Mouse (Mus musculus): ENCODE data around the gene Mrpl37. TPM values are rescaled to one million over a fixed set of nuclear protein-coding genes. Genes with fewer than 3 reads are reported as not detected.

The Mrpl37 gene
- total RNA-seq, 1 experiment: 60.1 TPM

- peaks cover 30% of the 10 kb centered on the region; the same call in 1 of the 2 replicates for H3K36me3 ChIP-seq (ENCODE audit: control insufficient read depth, insufficient read depth, low read length, poor library complexity, severe bottlenecking)
- in situ Hi-C loops (cut with MboI; ENCODE audit: low sequenced_read_pairs in 2 of 2, unreplicated experiment in 2 of 2): no loop called here
Observed at GRCm38 (mm10) chr4:107048568-107049162, 18.0 kb downstream of the Mrpl37 start.

GRCm38 (mm10) chr4:107047806-107048205 lies 18.9 kb downstream of the Mrpl37 start:
- peaks cover 33% of the 10 kb centered on the region; the same call in 1 of the 2 replicates for H3K36me3 ChIP-seq (ENCODE audit: control insufficient read depth, insufficient read depth, low read length, poor library complexity, severe bottlenecking)
- no peak for TF ChIP-seq CHD2 (IDR thresholded peaks at IDR 0.05; ENCODE audit: low read depth, low read length)
- no peak for TF ChIP-seq HCFC1 (IDR thresholded peaks at IDR 0.05; ENCODE audit: borderline replicate concordance, insufficient read depth, low read length)
- TF ChIP-seq MAFK (IDR thresholded peaks at IDR 0.05; ENCODE audit: insufficient read depth, low read depth, low read length): no peak
- no peak for TF ChIP-seq ZNF384 (IDR thresholded peaks at IDR 0.05; ENCODE audit: low read depth, low read length)
- no peak for TF ChIP-seq ZC3H11A (IDR thresholded peaks at IDR 0.05; ENCODE audit: borderline replicate concordance, low read depth, low read length)
- no peaks in the 10 kb centered on the region; a peak in 1 of 4 replicates for H3K4me1 ChIP-seq (ENCODE audit: control insufficient read depth in 2 of 2, insufficient read depth in 2 of 2, low read length in 2 of 2, poor library complexity in 1 of 2)
- no peak overlapping the region for H3K4me3 ChIP-seq (ENCODE audit: insufficient read depth in 1 of 2, low read depth in 1 of 2, low read length in 2 of 2, poor library complexity in 1 of 2, severe bottlenecking in 1 of 2)
- DNase-seq (ENCODE audit: low read depth, low spot score): no peak
- H3K9ac ChIP-seq (ENCODE audit: insufficient read depth, low read depth, low read length, poor library complexity, severe bottlenecking): no peak overlapping the region
- no peak overlapping the region for H3K27ac ChIP-seq (ENCODE audit: insufficient read depth, low read depth, low read length, poor library complexity, severe bottlenecking)
- in situ Hi-C loops (cut with MboI; ENCODE audit: low sequenced_read_pairs in 2 of 2, unreplicated experiment in 2 of 2): no loop called here
- no peaks in the 10 kb centered on the region for H3K9me3 ChIP-seq (ENCODE audit: control insufficient read depth, insufficient read depth, low read depth, low read length)

More at GRCm38 (mm10) chr4:107048568-107049162, 18.0 kb downstream of the Mrpl37 start:
- Histone ChIP-seq H3K4me1 (ENCODE audit: control insufficient read depth in 2 of 2, insufficient read depth in 2 of 2, low read length in 2 of 2, poor library complexity in 1 of 2) (no peaks in the 10 kb centered on the region; a peak in 1 of 4 replicates), H3K9me3 (ENCODE audit: control insufficient read depth, insufficient read depth, low read depth, low read length) (no peaks in the 10 kb centered on the region), H3K4me3 (ENCODE audit: insufficient read depth in 1 of 2, low read depth in 1 of 2, low read length in 2 of 2, poor library complexity in 1 of 2, severe bottlenecking in 1 of 2) (no peak overlapping the region), H3K9ac (ENCODE audit: insufficient read depth, low read depth, low read length, poor library complexity, severe bottlenecking) (no peak overlapping the region), H3K27ac (ENCODE audit: insufficient read depth, low read depth, low read length, poor library complexity, severe bottlenecking) (no peak overlapping the region)
- no peak for DNase-seq (ENCODE audit: low read depth, low spot score)
- TF ChIP-seq ZNF384 (IDR thresholded peaks at IDR 0.05; ENCODE audit: low read depth, low read length) (no peak), HCFC1 (IDR thresholded peaks at IDR 0.05; ENCODE audit: borderline replicate concordance, insufficient read depth, low read length) (no peak)

- Histone ChIP-seq H3K27ac (ENCODE audit: insufficient read depth, low read depth, low read length, poor library complexity, severe bottlenecking) (no peak overlapping the region), H3K9ac (ENCODE audit: insufficient read depth, low read depth, low read length, poor library complexity, severe bottlenecking) (no peak overlapping the region), H3K9me3 (ENCODE audit: control insufficient read depth, insufficient read depth, low read depth, low read length) (no peaks in the 10 kb centered on the region), H3K36me3 (ENCODE audit: control insufficient read depth, insufficient read depth, low read length, poor library complexity, severe bottlenecking) (peaks cover 49% of the 10 kb centered on the region), H3K4me3 (ENCODE audit: insufficient read depth in 1 of 2, low read depth in 1 of 2, low read length in 2 of 2, poor library complexity in 1 of 2, severe bottlenecking in 1 of 2) (no peak overlapping the region), H3K4me1 (ENCODE audit: control insufficient read depth in 2 of 2, insufficient read depth in 2 of 2, low read length in 2 of 2, poor library complexity in 1 of 2) (no peaks in the 10 kb centered on the region)
- in situ Hi-C loops (cut with MboI; ENCODE audit: low sequenced_read_pairs in 2 of 2, unreplicated experiment in 2 of 2): no loop called here
- TF ChIP-seq CHD2 (IDR thresholded peaks at IDR 0.05; ENCODE audit: low read depth, low read length) (no peak), ZC3H11A (IDR thresholded peaks at IDR 0.05; ENCODE audit: borderline replicate concordance, low read depth, low read length) (no peak), MAFK (IDR thresholded peaks at IDR 0.05; ENCODE audit: insufficient read depth, low read depth, low read length) (no peak), ZNF384 (IDR thresholded peaks at IDR 0.05; ENCODE audit: low read depth, low read length) (no peak), HCFC1 (IDR thresholded peaks at IDR 0.05; ENCODE audit: borderline replicate concordance, insufficient read depth, low read length) (no peak)
- DNase-seq (ENCODE audit: low read depth, low spot score): no peak
Observed at GRCm38 (mm10) chr4:107045188-107045587, 21.5 kb downstream of the Mrpl37 start.

- in situ Hi-C loops (cut with MboI; ENCODE audit: low sequenced_read_pairs in 2 of 2, unreplicated experiment in 2 of 2): no loop called here
- H3K9me3 ChIP-seq (ENCODE audit: control insufficient read depth, insufficient read depth, low read depth, low read length): no peaks in the 10 kb centered on the region
- TF ChIP-seq HCFC1 (IDR thresholded peaks at IDR 0.05; ENCODE audit: borderline replicate concordance, insufficient read depth, low read length) (no peak), ZC3H11A (IDR thresholded peaks at IDR 0.05; ENCODE audit: borderline replicate concordance, low read depth, low read length) (no peak), CHD2 (IDR thresholded peaks at IDR 0.05; ENCODE audit: low read depth, low read length) (no peak), MAFK (IDR thresholded peaks at IDR 0.05; ENCODE audit: insufficient read depth, low read depth, low read length) (no peak), ZNF384 (IDR thresholded peaks at IDR 0.05; ENCODE audit: low read depth, low read length) (no peak)
- no peak for DNase-seq (ENCODE audit: low read depth, low spot score)
- no peak overlapping the region for H3K4me3 ChIP-seq (ENCODE audit: insufficient read depth in 1 of 2, low read depth in 1 of 2, low read length in 2 of 2, poor library complexity in 1 of 2, severe bottlenecking in 1 of 2)
- H3K9ac ChIP-seq (ENCODE audit: insufficient read depth, low read depth, low read length, poor library complexity, severe bottlenecking): no peak overlapping the region
- no peaks in the 10 kb centered on the region for H3K4me1 ChIP-seq (ENCODE audit: control insufficient read depth in 2 of 2, insufficient read depth in 2 of 2, low read length in 2 of 2, poor library complexity in 1 of 2)
- no peak overlapping the region for H3K27ac ChIP-seq (ENCODE audit: insufficient read depth, low read depth, low read length, poor library complexity, severe bottlenecking)
- peaks cover 59% of the 10 kb centered on the region for H3K36me3 ChIP-seq (ENCODE audit: control insufficient read depth, insufficient read depth, low read length, poor library complexity, severe bottlenecking)
Observed at GRCm38 (mm10) chr4:107042304-107042703, 24.4 kb downstream of the Mrpl37 start.

GRCm38 (mm10) chr4:107039270-107039669 lies 27.4 kb downstream of the Mrpl37 start:
- no peak for TF ChIP-seq ZC3H11A (IDR thresholded peaks at IDR 0.05; ENCODE audit: borderline replicate concordance, low read depth, low read length)
- peaks cover 48% of the 10 kb centered on the region for H3K36me3 ChIP-seq (ENCODE audit: control insufficient read depth, insufficient read depth, low read length, poor library complexity, severe bottlenecking)

More at GRCm38 (mm10) chr4:107039270-107039669, 27.4 kb downstream of the Mrpl37 start:
- in situ Hi-C loops (cut with MboI; ENCODE audit: low sequenced_read_pairs in 2 of 2, unreplicated experiment in 2 of 2): no loop called here
- H3K9me3 ChIP-seq (ENCODE audit: control insufficient read depth, insufficient read depth, low read depth, low read length): no peaks in the 10 kb centered on the region
- H3K27ac ChIP-seq (ENCODE audit: insufficient read depth, low read depth, low read length, poor library complexity, severe bottlenecking): no peak overlapping the region
- H3K4me3 ChIP-seq (ENCODE audit: insufficient read depth in 1 of 2, low read depth in 1 of 2, low read length in 2 of 2, poor library complexity in 1 of 2, severe bottlenecking in 1 of 2): no peak overlapping the region
- no peak for DNase-seq (ENCODE audit: low read depth, low spot score)
- H3K9ac ChIP-seq (ENCODE audit: insufficient read depth, low read depth, low read length, poor library complexity, severe bottlenecking): no peak overlapping the region
- H3K4me1 ChIP-seq (ENCODE audit: control insufficient read depth in 2 of 2, insufficient read depth in 2 of 2, low read length in 2 of 2, poor library complexity in 1 of 2): no peaks in the 10 kb centered on the region
